8 mouse cellular contexts compared by ENCODE assay signal in genomic region chr3:118428523-118428922, GRCm38 (mm10).
A peak's percentile ranks its signal among the peaks of the same experiment; 100 is the strongest.
DNase-seq lines count a peak whose midpoint lies in the region; ATAC-seq and TF ChIP-seq lines count a peak whose summit lies in the region.
"Had no signal": no experiment of that assay in that cellular context is flagged by ENCODE, and none has a peak within 500 bp of the region (broad histone marks: within the 10 kb centered on the region; RNA-seq: fewer than 3 reads in every experiment).

No protein-coding gene starts in this region.

- no peak for TF ChIP-seq EP300 in MEL (IDR thresholded peaks at IDR 0.05; ENCODE audit: low read depth in 1 of 2, low read length in 2 of 2)

- ATAC-seq in kidney, embryonic 14.5 days (ENCODE audit: low FRiP score, low TSS enrichment), result no peak

- WGBS in kidney, embryonic 14.5 days, result 1% methylated on average over 5 of the region's 5 CpGs

- H3K4me1 ChIP-seq in kidney, embryonic 14.5 days (ENCODE audit: control insufficient read depth, insufficient read depth, low read length), result no peaks in the 10 kb centered on the region
- H3K4me1 ChIP-seq in MEL (ENCODE audit: control insufficient read depth in 1 of 2, insufficient read depth in 2 of 2, low read length in 2 of 2), result no peaks in the 10 kb centered on the region

- no peaks in the 10 kb centered on the region for H3K79me2 ChIP-seq in MEL (ENCODE audit: control insufficient read depth, insufficient read depth, low read length, poor library complexity)

- no peak for TF ChIP-seq POLR2A in MEL (IDR thresholded peaks at IDR 0.05; ENCODE audit: control insufficient read depth in 1 of 2, insufficient read depth in 1 of 2, low read depth in 1 of 2, low read length in 2 of 2, poor library complexity in 1 of 2)

- TF ChIP-seq CTCF in MEL (IDR thresholded peaks at IDR 0.05 in 2 of 3, conservative IDR thresholded peaks at IDR 0.05 in 1 of 3; ENCODE audit: control insufficient read depth in 1 of 3, insufficient read depth in 1 of 3, low read depth in 2 of 3, low read length in 3 of 3, poor library complexity in 1 of 3, severe bottlenecking in 1 of 3), result peak; percentile 28 to 78 (median 67)
- TF ChIP-seq CTCF in left cerebral cortex, adult 2 months (IDR thresholded peaks at IDR 0.05), result peak; percentile 89

- no peak overlapping the region for H3K27ac ChIP-seq in kidney, embryonic 14.5 days (ENCODE audit: low read depth, low read length)
- H3K27ac ChIP-seq in MEL (ENCODE audit: control insufficient read depth, low read depth, low read length), result no peak overlapping the region
- no peak overlapping the region for H3K27ac ChIP-seq in left cerebral cortex, adult 2 months
- H3K27ac ChIP-seq: midbrain, embryonic 12.5 days had no signal

- TF ChIP-seq RAD21 in MEL (IDR thresholded peaks at IDR 0.05; ENCODE audit: low read depth, low read length), result peak; percentile 81

- no peak overlapping the region for H3K9ac ChIP-seq in kidney, embryonic 14.5 days (ENCODE audit: low read depth, low read length)
- no peak overlapping the region for H3K9ac ChIP-seq in MEL (ENCODE audit: control insufficient read depth, low read depth, low read length, poor library complexity, severe bottlenecking)
- H3K9ac ChIP-seq: midbrain, embryonic 12.5 days had no signal

- no peak overlapping the region for H3K4me3 ChIP-seq in kidney, embryonic 14.5 days (ENCODE audit: low read length)
- no peak overlapping the region for H3K4me3 ChIP-seq in MEL (ENCODE audit: control insufficient read depth in 1 of 2, insufficient read depth in 1 of 2, low read depth in 2 of 2, low read length in 2 of 2)
- no peak overlapping the region for H3K4me3 ChIP-seq in left cerebral cortex, adult 2 months
- H3K4me3 ChIP-seq: midbrain, embryonic 12.5 days had no signal

- H3K27me3 ChIP-seq in kidney, embryonic 14.5 days (ENCODE audit: control insufficient read depth, insufficient read depth, low read length), result peaks cover 31% of the 10 kb centered on the region
- H3K27me3 ChIP-seq in MEL (ENCODE audit: control insufficient read depth in 1 of 2, insufficient read depth in 2 of 2, low read length in 2 of 2), result no peaks in the 10 kb centered on the region

- no peaks in the 10 kb centered on the region for H3K36me3 ChIP-seq in kidney, embryonic 14.5 days (ENCODE audit: control insufficient read depth, insufficient read depth, low read length)
- no peaks in the 10 kb centered on the region for H3K36me3 ChIP-seq in MEL (ENCODE audit: control insufficient read depth in 1 of 2, insufficient read depth in 2 of 2, low read length in 2 of 2)
- H3K36me3 ChIP-seq: midbrain, embryonic 12.5 days had no signal

- no peaks in the 10 kb centered on the region for H3K9me3 ChIP-seq in kidney, embryonic 14.5 days (ENCODE audit: control insufficient read depth, low read length)
- no peaks in the 10 kb centered on the region for H3K9me3 ChIP-seq in MEL (replicated peaks; ENCODE audit: insufficient read depth, low read length)
- H3K9me3 ChIP-seq: midbrain, embryonic 12.5 days had no signal

- DNase-seq in kidney, adult 11 months, result peak; percentile 9
- DNase-seq in MEL (ENCODE audit: low read depth, low spot score), result peak; percentile 45
- DNase-seq in adrenal gland, postnatal 36 days, result peak; percentile 63 to 67
- peak; percentile 49 to 72 for DNase-seq in frontal cortex, postnatal 14 days (ENCODE audit: low spot score in 2 of 2)
- peak; percentile 68 to 78 for DNase-seq in left cerebral cortex, adult 2 months (ENCODE audit: extremely low spot score in 1 of 2, low spot score in 2 of 2)
- DNase-seq in right cerebral cortex, postnatal 10 days (ENCODE audit: low spot score in 2 of 2), result peak; percentile 67 to 84

- intact Hi-C loops in left cerebral cortex, adult 2 months (cut with DNase I), result loop anchor here (2.0 to 10.0 kb wide), 4 partner anchors 246 to 1762 kb away; no protein-coding TSS in a partner anchor

- no peak overlapping the region for H3K4me2 ChIP-seq in kidney, embryonic 14.5 days (replicated peaks; ENCODE audit: low read depth, low read length)
- H3K4me2 ChIP-seq: midbrain, embryonic 12.5 days had no signal

TF ChIP-seq in MEL, 35 proteins besides CTCF, POLR2A, EP300 and RAD21:
- TF ChIP-seq CHD2 (IDR thresholded peaks at IDR 0.05; ENCODE audit: low read length) (no peak), CHD1 (IDR thresholded peaks at IDR 0.05; ENCODE audit: low read depth, low read length) (no peak), SMC3 (IDR thresholded peaks at IDR 0.05; ENCODE audit: low read depth, low read length) (peak; percentile 76), HCFC1 (IDR thresholded peaks at IDR 0.05; ENCODE audit: low read depth, low read length) (no peak), ZC3H11A (IDR thresholded peaks at IDR 0.05; ENCODE audit: low read depth, low read length) (peak; percentile 80), TCF12 (IDR thresholded peaks at IDR 0.05; ENCODE audit: low read depth, low read length) (no peak)

Comparison
In these comparisons a context has a peak if more than half of its experiments do, and no peak if none do; other contexts are left out.
1. DNase-seq: peak in every context shown above with its lines; median percentile 76 in right cerebral cortex, postnatal 10 days; 73 in left cerebral cortex, adult 2 months; 65 in adrenal gland, postnatal 36 days; 60 in frontal cortex, postnatal 14 days; 45 in MEL; 9 in kidney, adult 11 months.